Mouse (Mus musculus): ENCODE data around the gene Pou2f1. TPM values are rescaled to one million over a fixed set of nuclear protein-coding genes. Genes with fewer than 3 reads are reported as not detected.

Gene Pou2f1
- polyA plus RNA-seq, 1 experiment from 2014 or later, result 14.8 TPM

DNA sequence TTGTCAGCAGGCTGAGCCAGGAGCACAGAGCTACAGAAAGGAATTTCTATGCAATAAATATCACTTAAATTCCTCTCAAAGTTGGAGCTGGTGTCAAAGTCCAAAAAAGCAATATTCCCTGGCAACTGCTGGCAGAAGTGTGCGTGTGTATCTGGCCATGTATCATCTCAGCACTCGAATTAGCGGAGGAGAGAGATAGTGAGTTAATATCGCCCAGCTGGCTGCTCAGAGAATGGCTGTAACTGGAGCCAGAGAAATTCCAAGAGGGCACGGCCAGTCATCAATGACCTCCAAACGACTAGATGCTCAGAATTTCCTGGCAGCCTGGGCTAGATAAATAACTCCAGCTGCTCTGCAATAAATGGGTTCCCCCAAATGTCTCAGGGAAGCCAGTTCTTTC lies 166.0 kb downstream of the Pou2f1 start:
- ATAC-seq (no peak), DNase-seq (ENCODE audit: low spot score) (no peak)
- Histone ChIP-seq H3K36me3 (ENCODE audit: control insufficient read depth, insufficient read depth, low read length) (no peaks in the 10 kb centered on the region), H3K9ac (ENCODE audit: low read length) (no peak overlapping the region), H3K27me3 (replicated peaks; ENCODE audit: control insufficient read depth, insufficient read depth, low read length) (peaks cover 26% of the 10 kb centered on the region), H3K9me3 (replicated peaks; ENCODE audit: control insufficient read depth, low read length) (no peaks in the 10 kb centered on the region), H3K4me3 (ENCODE audit: low read depth, low read length) (no peak overlapping the region), H3K27ac (ENCODE audit: low read depth, low read length) (no peak overlapping the region), H3K4me2 (ENCODE audit: low read length) (no peak overlapping the region), H3K4me1 (ENCODE audit: control insufficient read depth, insufficient read depth, low read length) (peaks cover 23% of the 10 kb centered on the region)
- WGBS, result 43% methylated on average over 6 of the region's 6 CpGs

DNA sequence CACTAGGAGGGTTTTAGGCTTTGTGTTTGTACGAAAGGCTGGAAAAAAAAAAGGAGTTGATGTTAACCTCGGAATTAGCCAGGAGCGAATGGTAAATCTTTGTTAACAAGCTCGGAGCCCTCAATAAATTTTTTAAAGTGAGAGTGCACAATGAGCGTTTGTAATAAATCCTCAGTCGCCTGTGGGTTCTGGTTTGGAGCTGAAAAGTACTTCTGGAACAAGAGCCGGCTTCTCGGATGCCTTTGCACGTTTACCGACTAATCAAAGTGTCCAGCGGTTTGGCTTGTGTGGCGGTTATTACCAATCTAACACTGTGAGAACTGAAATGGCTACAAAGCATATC lies 167.9 kb downstream of the Pou2f1 start:
- WGBS, result 20% methylated on average over 12 of the region's 12 CpGs
- H3K27me3 ChIP-seq (replicated peaks; ENCODE audit: control insufficient read depth, insufficient read depth, low read length), result peaks cover 16% of the 10 kb centered on the region; the same call in 1 of the 2 replicates
- H3K27ac ChIP-seq (ENCODE audit: low read depth, low read length), result no peak overlapping the region
- H3K9me3 ChIP-seq (replicated peaks; ENCODE audit: control insufficient read depth, low read length), result no peaks in the 10 kb centered on the region
- ATAC-seq (no peak), DNase-seq (ENCODE audit: low spot score) (no peak)
- 0 out of 2 replicates have a peak overlapping the region, but pooled peaks have one; percentile 9 for H3K4me3 ChIP-seq (ENCODE audit: low read depth, low read length)
- H3K4me1 ChIP-seq (ENCODE audit: control insufficient read depth, insufficient read depth, low read length), result peaks cover 15% of the 10 kb centered on the region
- no peaks in the 10 kb centered on the region for H3K36me3 ChIP-seq (ENCODE audit: control insufficient read depth, insufficient read depth, low read length)
- peak overlapping the region; percentile 46 for H3K4me2 ChIP-seq (ENCODE audit: low read length)
- peak overlapping the region; percentile 35; the same call in 1 of the 2 replicates for H3K9ac ChIP-seq (ENCODE audit: low read length)

DNA sequence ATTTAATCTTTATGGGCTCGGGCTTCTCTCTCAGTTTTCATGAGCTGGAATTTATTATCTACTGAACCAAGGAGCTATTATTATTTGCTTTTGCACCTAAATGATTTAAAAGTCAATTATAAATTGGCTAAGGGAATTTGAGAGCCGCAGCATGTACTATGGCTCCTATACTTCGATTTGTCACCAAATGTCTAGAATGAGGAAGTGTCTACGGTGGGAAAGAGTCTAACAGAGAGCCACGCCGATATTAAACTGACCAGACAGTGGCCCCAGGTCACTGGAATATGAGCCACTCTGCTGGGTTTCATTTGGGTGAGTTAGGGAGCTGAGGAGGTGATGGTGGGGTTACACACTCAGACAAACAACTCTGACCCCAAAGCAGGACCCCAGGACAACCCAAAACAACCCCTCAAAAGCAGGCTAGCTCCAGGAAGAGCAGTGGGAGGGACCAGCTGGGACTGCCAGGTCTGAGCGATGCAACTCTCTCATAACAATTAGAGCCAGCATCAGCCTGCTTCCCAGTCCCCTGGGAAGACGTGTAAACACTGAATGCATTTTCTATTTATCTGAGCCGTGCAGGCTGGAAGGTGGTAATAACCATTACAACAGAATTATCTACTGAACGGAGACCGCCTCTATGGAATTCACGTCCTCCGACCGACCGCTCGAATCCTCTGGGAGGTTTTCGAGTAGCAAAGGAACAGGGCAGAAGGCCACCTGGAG lies 168.4 kb downstream of the Pou2f1 start:
- no peak for DNase-seq (ENCODE audit: low spot score)
- Histone ChIP-seq H3K36me3 (ENCODE audit: control insufficient read depth, insufficient read depth, low read length) (no peaks in the 10 kb centered on the region), H3K4me3 (ENCODE audit: low read depth, low read length) (0 out of 2 replicates have a peak overlapping the region, but pooled peaks have one; percentile 9), H3K9me3 (replicated peaks; ENCODE audit: control insufficient read depth, low read length) (no peaks in the 10 kb centered on the region), H3K4me2 (ENCODE audit: low read length) (peak overlapping the region; percentile 46), H3K27ac (ENCODE audit: low read depth, low read length) (no peak overlapping the region), H3K4me1 (ENCODE audit: control insufficient read depth, insufficient read depth, low read length) (peaks cover 15% of the 10 kb centered on the region), H3K27me3 (replicated peaks; ENCODE audit: control insufficient read depth, insufficient read depth, low read length) (peaks cover 12% of the 10 kb centered on the region; the same call in 1 of the 2 replicates), H3K9ac (ENCODE audit: low read length) (peak overlapping the region; percentile 35; the same call in 1 of the 2 replicates)
- 24% methylated on average over 17 of the region's 17 CpGs for WGBS
- peak; percentile 35; the same call in 1 of the 2 replicates for ATAC-seq

DNA sequence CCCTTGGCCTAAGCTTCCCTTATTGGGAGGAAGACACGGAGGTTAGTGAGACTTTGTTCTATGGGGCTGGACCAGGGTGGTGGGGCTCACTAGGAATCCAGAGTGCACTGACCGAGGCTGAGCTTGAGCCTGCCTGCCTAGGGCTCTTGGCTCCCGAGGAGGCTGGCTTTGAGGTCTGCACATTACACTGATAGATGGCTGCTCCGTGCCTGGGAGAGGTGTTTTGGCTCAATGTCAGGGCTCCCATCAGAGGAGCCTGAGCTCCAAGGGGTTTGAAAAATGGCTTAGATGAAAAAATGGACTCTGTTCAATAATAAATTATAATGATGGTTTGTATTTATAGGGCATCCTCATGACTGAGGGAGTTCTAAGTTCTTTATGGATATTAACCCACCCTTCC lies 169.2 kb downstream of the Pou2f1 start:
- no peaks in the 10 kb centered on the region for H3K9me3 ChIP-seq (replicated peaks; ENCODE audit: control insufficient read depth, low read length)
- H3K4me2 ChIP-seq (ENCODE audit: low read length), result no peak overlapping the region
- no peak overlapping the region for H3K9ac ChIP-seq (ENCODE audit: low read length)
- H3K27me3 ChIP-seq (replicated peaks; ENCODE audit: control insufficient read depth, insufficient read depth, low read length), result peaks cover 10% of the 10 kb centered on the region; the same call in 1 of the 2 replicates
- WGBS, result 38% methylated on average over 4 of the region's 4 CpGs
- ATAC-seq, result no peak
- no peak overlapping the region for H3K27ac ChIP-seq (ENCODE audit: low read depth, low read length)
- peaks cover 15% of the 10 kb centered on the region for H3K4me1 ChIP-seq (ENCODE audit: control insufficient read depth, insufficient read depth, low read length)
- H3K36me3 ChIP-seq (ENCODE audit: control insufficient read depth, insufficient read depth, low read length), result no peaks in the 10 kb centered on the region
- H3K4me3 ChIP-seq (ENCODE audit: low read depth, low read length), result no peak overlapping the region
- DNase-seq (ENCODE audit: low spot score), result no peak

DNA sequence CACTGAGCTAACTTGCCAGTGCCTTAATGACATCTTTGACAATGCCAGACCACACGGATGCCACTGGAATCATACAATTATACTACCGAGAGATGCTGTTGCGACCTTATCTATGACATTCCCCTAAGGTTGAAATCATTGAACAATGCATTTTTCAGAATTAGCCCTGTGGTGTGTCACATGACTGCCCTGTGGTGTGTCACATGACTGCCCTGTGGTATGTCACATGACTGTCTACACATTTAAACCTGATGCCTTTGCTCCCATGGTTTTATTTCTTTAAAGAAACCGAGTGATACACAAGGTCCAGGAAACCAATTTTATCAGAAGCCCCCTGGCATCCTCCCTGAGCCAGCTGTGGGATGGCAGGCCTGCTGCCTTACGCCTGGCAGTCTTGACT lies 172.6 kb downstream of the Pou2f1 start:
- Histone ChIP-seq H3K9ac (ENCODE audit: low read length) (no peak overlapping the region), H3K27me3 (replicated peaks; ENCODE audit: control insufficient read depth, insufficient read depth, low read length) (0 out of 2 replicates have a peak, but pooled peaks cover 7% of the 10 kb centered on the region), H3K4me2 (ENCODE audit: low read length) (no peak overlapping the region), H3K4me3 (ENCODE audit: low read depth, low read length) (no peak overlapping the region), H3K27ac (ENCODE audit: low read depth, low read length) (no peak overlapping the region), H3K4me1 (ENCODE audit: control insufficient read depth, insufficient read depth, low read length) (peaks cover 10% of the 10 kb centered on the region), H3K9me3 (replicated peaks; ENCODE audit: control insufficient read depth, low read length) (no peaks in the 10 kb centered on the region), H3K36me3 (ENCODE audit: control insufficient read depth, insufficient read depth, low read length) (no peaks in the 10 kb centered on the region)
- ATAC-seq (no peak), DNase-seq (ENCODE audit: low spot score) (no peak)
- WGBS, result 93% methylated on average over 5 of the region's 5 CpGs

DNA sequence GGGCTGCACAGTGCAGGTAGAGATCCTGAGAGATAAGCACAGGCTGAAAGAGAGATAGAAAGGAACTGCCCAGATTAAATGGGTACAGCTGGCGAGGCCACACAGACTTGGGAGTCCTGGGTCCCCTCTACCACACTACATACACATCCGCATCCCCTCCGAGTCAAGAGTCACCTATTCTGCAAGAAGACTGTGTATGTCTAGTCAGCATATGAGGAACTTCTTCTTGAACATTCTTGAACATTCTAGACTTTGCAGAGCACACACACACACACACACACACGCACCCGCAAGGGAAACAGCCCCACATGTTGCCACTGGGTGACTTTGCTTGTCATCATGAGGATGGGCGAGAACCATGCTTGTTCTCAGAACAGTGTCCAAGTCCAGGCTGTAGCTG lies 173.9 kb downstream of the Pou2f1 start:
- no peaks in the 10 kb centered on the region for H3K9me3 ChIP-seq (replicated peaks; ENCODE audit: control insufficient read depth, low read length)
- no peaks in the 10 kb centered on the region for H3K4me1 ChIP-seq (ENCODE audit: control insufficient read depth, insufficient read depth, low read length)
- no peak overlapping the region for H3K27ac ChIP-seq (ENCODE audit: low read depth, low read length)
- H3K4me2 ChIP-seq (ENCODE audit: low read length), result no peak overlapping the region
- H3K4me3 ChIP-seq (ENCODE audit: low read depth, low read length), result no peak overlapping the region
- no peak for ATAC-seq
- no peak overlapping the region for H3K9ac ChIP-seq (ENCODE audit: low read length)
- no peak for DNase-seq (ENCODE audit: low spot score)
- no peaks in the 10 kb centered on the region for H3K36me3 ChIP-seq (ENCODE audit: control insufficient read depth, insufficient read depth, low read length)
- H3K27me3 ChIP-seq (replicated peaks; ENCODE audit: control insufficient read depth, insufficient read depth, low read length), result 0 out of 2 replicates have a peak, but pooled peaks cover 4% of the 10 kb centered on the region
- 95% methylated on average over 6 of the region's 6 CpGs for WGBS

DNA sequence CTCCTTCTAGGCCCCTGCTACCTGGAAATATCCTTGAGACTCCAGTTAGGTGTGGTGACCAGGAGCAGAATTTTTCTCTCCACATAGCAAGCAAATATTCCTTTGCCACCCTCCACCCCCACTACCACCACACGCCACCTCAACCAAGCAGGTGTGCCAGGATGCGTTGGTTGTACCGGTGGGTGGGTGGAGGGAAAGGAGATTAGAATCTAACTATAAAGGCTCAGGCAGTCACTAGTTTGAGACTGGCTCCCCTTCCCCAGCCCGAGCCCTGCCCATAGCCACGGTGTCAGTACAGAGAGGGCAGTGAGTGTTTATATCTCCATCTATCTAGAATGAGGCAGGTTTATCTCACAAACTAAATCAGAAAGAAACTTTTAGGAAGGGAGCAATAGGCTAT lies 174.3 kb downstream of the Pou2f1 start:
- Histone ChIP-seq H3K36me3 (ENCODE audit: control insufficient read depth, insufficient read depth, low read length) (no peaks in the 10 kb centered on the region), H3K27me3 (replicated peaks; ENCODE audit: control insufficient read depth, insufficient read depth, low read length) (0 out of 2 replicates have a peak, but pooled peaks cover 4% of the 10 kb centered on the region), H3K4me3 (ENCODE audit: low read depth, low read length) (no peak overlapping the region), H3K9me3 (replicated peaks; ENCODE audit: control insufficient read depth, low read length) (no peaks in the 10 kb centered on the region), H3K4me2 (ENCODE audit: low read length) (no peak overlapping the region), H3K9ac (ENCODE audit: low read length) (no peak overlapping the region), H3K4me1 (ENCODE audit: control insufficient read depth, insufficient read depth, low read length) (no peaks in the 10 kb centered on the region), H3K27ac (ENCODE audit: low read depth, low read length) (no peak overlapping the region)
- WGBS, result 90% methylated on average over 5 of the region's 5 CpGs
- no peak for ATAC-seq
- no peak for DNase-seq (ENCODE audit: low spot score)

DNA sequence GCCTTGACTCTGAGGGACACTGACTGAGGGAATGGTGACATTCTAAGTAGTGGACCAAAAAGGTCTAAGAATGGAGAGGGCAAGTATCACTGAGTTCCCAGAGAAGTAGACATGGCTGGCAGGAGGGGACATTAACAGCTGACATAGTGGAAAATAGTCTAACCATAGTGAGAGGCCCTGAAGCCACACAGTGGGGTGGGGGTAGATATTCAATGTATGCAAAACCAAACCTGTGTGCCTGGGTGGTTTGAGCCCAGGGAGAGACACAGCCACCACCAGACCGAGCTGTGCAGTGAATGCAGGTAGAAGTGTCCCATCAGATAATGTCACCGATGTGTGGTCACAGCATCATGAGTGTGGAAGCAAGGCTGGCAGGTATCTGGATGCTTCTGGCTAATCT lies 180.4 kb downstream of the Pou2f1 start:
- Histone ChIP-seq H3K4me1 (ENCODE audit: control insufficient read depth, insufficient read depth, low read length) (peaks cover 4% of the 10 kb centered on the region; the same call in 1 of the 2 replicates), H3K4me2 (ENCODE audit: low read length) (no peak overlapping the region), H3K27me3 (replicated peaks; ENCODE audit: control insufficient read depth, insufficient read depth, low read length) (peaks cover 18% of the 10 kb centered on the region), H3K27ac (ENCODE audit: low read depth, low read length) (no peak overlapping the region), H3K4me3 (ENCODE audit: low read depth, low read length) (no peak overlapping the region), H3K36me3 (ENCODE audit: control insufficient read depth, insufficient read depth, low read length) (no peaks in the 10 kb centered on the region), H3K9ac (ENCODE audit: low read length) (no peak overlapping the region), H3K9me3 (replicated peaks; ENCODE audit: control insufficient read depth, low read length) (no peaks in the 10 kb centered on the region)
- no peak for ATAC-seq
- no peak for DNase-seq (ENCODE audit: low spot score)
- 98% methylated on average over 2 of the region's 2 CpGs for WGBS

DNA sequence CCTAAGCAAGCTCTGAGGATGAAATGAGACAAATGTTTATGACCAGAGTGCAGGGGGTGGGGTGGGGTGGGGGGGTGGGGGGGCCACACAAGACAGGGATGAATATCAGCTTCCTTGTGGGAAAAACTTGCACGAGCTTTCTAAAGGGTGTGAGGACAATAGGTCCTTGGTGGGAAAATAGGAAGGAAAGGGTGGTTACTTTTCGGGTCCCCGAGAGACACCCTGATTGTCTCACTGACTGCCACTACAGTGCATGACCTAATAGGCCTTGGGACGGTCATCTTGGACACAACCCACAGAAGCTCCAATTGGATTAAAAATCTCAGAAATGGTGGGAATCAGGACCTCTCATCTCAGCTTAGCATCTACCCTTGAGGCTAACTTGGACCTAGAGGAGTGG lies 183.3 kb downstream of the Pou2f1 start:
- H3K9me3 ChIP-seq (replicated peaks; ENCODE audit: control insufficient read depth, low read length), result no peaks in the 10 kb centered on the region
- DNase-seq (ENCODE audit: low spot score) (no peak), ATAC-seq (no peak)
- H3K4me2 ChIP-seq (ENCODE audit: low read length), result no peak overlapping the region
- peaks cover 16% of the 10 kb centered on the region for H3K4me1 ChIP-seq (ENCODE audit: control insufficient read depth, insufficient read depth, low read length)
- no peak overlapping the region for H3K4me3 ChIP-seq (ENCODE audit: low read depth, low read length)
- no peaks in the 10 kb centered on the region for H3K36me3 ChIP-seq (ENCODE audit: control insufficient read depth, insufficient read depth, low read length)
- no peak overlapping the region for H3K9ac ChIP-seq (ENCODE audit: low read length)
- 77% methylated on average over 4 of the region's 4 CpGs for WGBS
- no peak overlapping the region for H3K27ac ChIP-seq (ENCODE audit: low read depth, low read length)
- peaks cover 33% of the 10 kb centered on the region for H3K27me3 ChIP-seq (replicated peaks; ENCODE audit: control insufficient read depth, insufficient read depth, low read length)
